Mouse (Mus musculus): ENCODE measurements around the gene Krt13.

DNA sequence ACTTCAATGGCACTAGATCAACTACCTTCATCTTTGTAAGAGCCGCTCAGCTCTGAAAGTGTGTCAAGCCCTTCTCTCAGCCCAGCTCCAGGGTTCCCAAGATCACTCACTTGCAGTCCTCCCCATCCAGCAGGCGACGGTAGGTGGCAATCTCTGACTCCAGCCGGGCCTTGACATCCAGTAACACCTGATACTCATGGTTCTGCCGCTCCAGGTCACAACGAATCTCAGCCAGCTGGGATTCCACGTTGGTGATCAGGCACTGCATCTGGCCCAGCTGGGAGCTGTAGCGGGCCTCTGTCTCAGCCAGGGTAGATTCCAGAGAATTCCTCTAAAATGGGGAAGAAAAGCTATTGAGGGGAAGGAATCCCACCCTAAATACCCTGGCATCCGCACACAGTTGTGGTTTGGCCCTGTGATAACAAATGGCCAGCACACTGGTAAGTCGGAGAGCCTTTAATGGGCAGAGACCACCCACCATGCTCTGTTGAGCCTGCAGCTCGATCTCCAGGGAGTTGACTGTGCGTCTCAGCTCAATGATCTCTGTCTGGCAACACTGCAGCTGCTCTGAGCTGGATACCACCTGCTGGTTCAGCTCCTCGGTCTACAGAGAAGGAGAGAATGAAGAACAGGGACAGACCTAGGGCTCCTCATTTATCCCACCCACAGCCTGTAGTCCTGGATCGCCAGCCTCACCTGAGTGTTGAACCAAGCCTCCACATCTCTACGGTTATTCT, 18.5 kb downstream of the Krt13 start:
- TF ChIP-seq CTCF (IDR thresholded peaks at IDR 0.05; ENCODE audit: extremely low read depth, insufficient read depth, low read length) (no peak), POLR2A (IDR thresholded peaks at IDR 0.05; ENCODE audit: extremely low read depth, insufficient read depth, low read length) (no peak)

Data from cortical plate, adult 2 months (tissue).